Mouse (Mus musculus) intestine, embryonic 15.5 days (tissue): ENCODE measurements around the gene Lsm3. TPM values are rescaled to one million over a fixed set of nuclear protein-coding genes. Genes with fewer than 3 reads are reported as not detected.

Experiments used
- ATAC-seq: fragments of 200-750 bp; cut with Nextera tagmentation; 2 replicates; pipeline ENCODE4 v1.8.0; 2017; ENCODE audit warnings: moderate TSS enrichment, moderate library complexity
- H3K27ac ChIP-seq: fragments of 300-500 bp; sonication (generic); 2 replicates; pipeline ENCODE4 v1.5.1; 2015; ENCODE audit warnings: mild to moderate bottlenecking, inconsistent platforms
- H3K27me3 ChIP-seq: fragments of 300-500 bp; sonication (generic); replicated peaks from 2 replicates; pipeline ENCODE4 v1.6.1; 2015; ENCODE audit warnings: inconsistent platforms
- H3K36me3 ChIP-seq: fragments of 300-500 bp; sonication (generic); 2 replicates; pipeline ENCODE4 v1.6.1; 2015; ENCODE audit warnings: inconsistent platforms
- H3K4me1 ChIP-seq: fragments of 300-500 bp; sonication (generic); replicated peaks from 2 replicates; pipeline ENCODE4 v1.6.1; 2015; ENCODE audit warnings: inconsistent platforms
- H3K4me2 ChIP-seq: fragments of 300-500 bp; sonication (generic); replicated peaks from 2 replicates; pipeline ENCODE4 v1.6.1; 2015; ENCODE audit warnings: mild to moderate bottlenecking, inconsistent platforms
- H3K4me3 ChIP-seq: fragments of 300-500 bp; sonication (generic); replicated peaks from 2 replicates; pipeline ENCODE4 v1.5.1; 2015; ENCODE audit warnings: inconsistent platforms
- H3K9ac ChIP-seq: fragments of 300-500 bp; sonication (generic); 2 replicates; pipeline ENCODE4 v1.6.1; 2015; ENCODE audit warnings: inconsistent platforms
- H3K9me3 ChIP-seq: fragments of 300-500 bp; sonication (generic); 2 replicates; pipeline ENCODE4 v1.6.1; 2016; ENCODE audit warnings: inconsistent platforms
- WGBS: fragments of 180-500 bp; shearing (Covaris S2); methylation state at CpG from one replicate; pipeline ENCODE4 v1.1.7; 2015; 5-methylcytosine and 5-hydroxymethylcytosine counted together
- polyA plus RNA-seq: library from polyadenylated mRNA; unstranded; fragments of >200 nt; fragmentation: Nextera tagmentation; extraction: Ambion mirVana; gene quantifications from 2 replicates; pipeline ENCODE4 v1.2.1, GENCODE M21; 2015

The Lsm3 gene
- polyA plus RNA-seq, 1 experiment from 2014 or later = 270 TPM

DNA sequence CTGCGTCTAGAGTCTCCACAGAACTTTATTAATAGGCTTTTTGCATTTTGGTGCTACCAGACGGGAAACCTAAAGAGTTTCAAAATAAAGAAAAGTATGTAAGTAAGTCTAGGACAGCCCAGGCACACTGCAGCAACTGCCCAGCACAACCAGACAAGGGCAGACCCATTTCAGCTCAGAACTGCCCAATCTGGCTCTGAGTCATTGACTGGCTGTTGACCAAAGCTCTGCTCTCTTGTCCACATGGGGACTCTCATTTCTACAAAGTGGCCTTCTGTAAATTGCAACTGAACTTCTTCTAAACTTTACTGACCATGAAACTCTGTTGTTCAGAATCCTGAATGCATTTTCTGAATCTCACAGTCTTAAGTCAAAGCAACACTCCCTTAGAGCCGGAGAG is 19.5 kb downstream of the Lsm3 start:
- WGBS = 83% methylated on average over 3 of the region's 3 CpGs

DNA sequence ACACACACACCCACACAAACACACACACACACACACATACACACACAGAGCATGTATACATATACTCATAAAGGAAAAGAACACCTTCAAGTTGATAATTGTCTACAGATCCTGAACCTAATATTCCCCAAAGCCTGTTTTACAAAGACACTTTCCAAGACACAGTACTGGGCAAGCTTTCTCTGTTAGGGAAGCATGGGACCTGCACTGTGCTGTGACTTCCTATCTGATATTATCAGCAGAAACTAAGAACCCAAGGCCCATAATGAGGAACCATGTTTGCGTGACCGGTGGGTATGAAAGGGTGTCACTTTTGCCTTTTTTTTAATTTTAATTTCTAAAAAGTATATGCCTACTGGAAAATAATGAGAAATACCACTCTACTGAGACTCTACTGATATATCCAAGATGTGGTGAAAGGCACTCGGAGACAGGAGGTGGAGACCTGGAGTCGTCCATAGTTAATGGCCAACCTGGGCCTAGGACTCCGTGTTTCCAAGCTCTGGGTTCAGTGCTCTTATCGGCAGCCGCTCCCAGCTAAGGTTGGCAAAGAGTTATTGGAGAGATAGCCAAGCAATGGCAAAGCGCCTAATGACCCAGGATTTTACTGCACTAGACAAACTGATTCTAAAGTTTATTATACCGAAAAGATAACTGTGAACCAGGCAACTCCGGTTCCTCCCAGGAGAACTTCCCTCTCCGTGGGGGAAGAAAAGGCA is 20.5 kb downstream of the Lsm3 start:
- H3K27ac ChIP-seq = peak overlapping the region; percentile 51
- no peaks in the 10 kb centered on the region for H3K36me3 ChIP-seq
- peaks cover 24% of the 10 kb centered on the region for H3K4me1 ChIP-seq
- H3K4me2 ChIP-seq = no peak overlapping the region
- no peaks in the 10 kb centered on the region for H3K9me3 ChIP-seq
- H3K27me3 ChIP-seq = no peaks in the 10 kb centered on the region
- no peak overlapping the region for H3K9ac ChIP-seq
- ATAC-seq = peak; percentile 87
- WGBS = 62% methylated on average over 11 of the region's 11 CpGs
- H3K4me3 ChIP-seq = no peak overlapping the region

More for the DNA sequence above, 19.5 kb downstream of the Lsm3 start:
- Histone ChIP-seq H3K27ac (peak overlapping the region; percentile 3; the same call in 1 of the 2 replicates), H3K4me3 (no peak overlapping the region), H3K27me3 (no peaks in the 10 kb centered on the region), H3K9me3 (no peaks in the 10 kb centered on the region), H3K9ac (no peak overlapping the region), H3K36me3 (no peaks in the 10 kb centered on the region), H3K4me2 (no peak overlapping the region), H3K4me1 (peaks cover 26% of the 10 kb centered on the region)
- no peak for ATAC-seq

DNA sequence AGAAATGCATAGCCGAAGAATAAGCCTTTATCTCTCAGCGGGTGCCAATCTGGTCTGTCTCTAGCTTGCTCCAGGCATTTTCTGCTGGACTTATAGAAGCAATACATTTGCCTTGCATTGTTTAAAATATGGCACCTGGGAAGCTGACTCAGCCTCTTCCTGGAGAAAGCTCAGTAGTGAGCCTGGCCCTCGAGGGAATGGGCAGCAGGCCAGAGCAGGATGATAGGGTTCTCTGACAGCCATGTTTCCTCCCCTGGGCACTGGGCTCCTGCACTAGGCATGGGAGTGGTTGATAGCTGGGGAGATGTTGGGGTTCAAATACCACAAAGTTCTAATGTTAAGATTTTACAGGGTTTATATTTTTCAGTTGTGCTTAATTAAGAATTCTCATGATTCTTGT is 25.5 kb downstream of the Lsm3 start:
- WGBS = 40% methylated on average over 3 of the region's 3 CpGs

DNA sequence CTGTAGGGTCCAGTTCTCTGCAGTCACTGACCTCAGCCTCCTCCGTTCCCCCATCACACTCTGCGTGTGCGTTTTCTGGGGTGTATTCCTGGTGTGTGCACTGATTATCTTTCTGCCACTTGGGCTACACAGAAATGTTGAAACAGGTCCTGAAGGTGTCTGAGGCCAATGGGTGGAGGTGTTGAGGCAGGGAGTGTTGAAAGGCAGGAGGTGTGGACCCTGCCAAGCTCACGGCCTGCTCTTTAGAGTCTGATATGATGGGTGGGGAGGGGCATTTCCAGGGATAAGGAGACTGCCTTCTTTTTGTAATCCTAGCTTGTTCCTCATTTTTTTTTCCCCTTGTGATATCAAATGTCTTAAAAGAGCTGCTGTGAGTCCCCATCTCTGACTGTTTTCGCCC is 27.3 kb downstream of the Lsm3 start:
- ATAC-seq = no peak
- H3K4me3 ChIP-seq = no peak overlapping the region
- H3K9ac ChIP-seq = no peak overlapping the region
- no peaks in the 10 kb centered on the region for H3K27me3 ChIP-seq
- no peaks in the 10 kb centered on the region for H3K36me3 ChIP-seq
- H3K4me2 ChIP-seq = no peak overlapping the region
- H3K4me1 ChIP-seq = no peaks in the 10 kb centered on the region
- no peak overlapping the region for H3K27ac ChIP-seq
- no peaks in the 10 kb centered on the region for H3K9me3 ChIP-seq
- 80% methylated on average over 5 of the region's 5 CpGs for WGBS

More for the DNA sequence above, 25.5 kb downstream of the Lsm3 start:
- Histone ChIP-seq H3K9me3 (no peaks in the 10 kb centered on the region), H3K36me3 (no peaks in the 10 kb centered on the region), H3K4me1 (no peaks in the 10 kb centered on the region), H3K9ac (no peak overlapping the region), H3K27ac (no peak overlapping the region), H3K4me3 (no peak overlapping the region), H3K4me2 (no peak overlapping the region), H3K27me3 (no peaks in the 10 kb centered on the region)
- ATAC-seq = no peak

DNA sequence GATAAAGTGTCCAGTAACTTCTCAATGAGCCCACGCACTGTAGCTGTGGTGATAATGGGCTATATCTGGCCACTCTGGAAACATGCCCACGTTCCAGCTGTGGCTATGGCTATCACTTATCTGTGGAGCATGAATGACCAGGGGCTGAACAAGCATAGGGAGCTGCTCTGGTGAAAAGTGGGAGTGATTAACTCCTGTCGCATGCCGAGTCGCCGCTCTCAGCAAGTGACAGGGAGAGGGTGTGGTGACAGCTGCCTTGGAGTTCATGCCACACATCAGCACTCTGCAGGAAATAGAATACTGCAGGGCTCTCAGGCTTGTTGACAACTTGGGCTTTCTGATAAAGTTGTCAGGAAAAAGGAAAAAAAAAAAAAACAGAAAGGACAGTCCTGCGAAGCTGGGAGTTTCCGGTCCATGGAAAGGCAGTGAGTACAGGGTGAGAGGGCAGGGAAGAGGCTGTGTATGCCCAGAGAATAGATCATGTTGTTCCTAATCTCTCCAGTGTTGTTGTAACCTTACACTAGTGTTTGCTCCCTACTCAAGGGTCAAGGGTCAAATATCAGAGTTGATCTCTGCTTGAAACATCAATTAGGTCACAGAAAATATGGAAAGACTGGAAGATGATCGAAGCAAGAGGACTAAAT is 30.6 kb downstream of the Lsm3 start:
- peak; percentile 80 for ATAC-seq
- Histone ChIP-seq H3K27me3 (no peaks in the 10 kb centered on the region), H3K9me3 (no peaks in the 10 kb centered on the region), H3K36me3 (no peaks in the 10 kb centered on the region), H3K4me3 (no peak overlapping the region), H3K4me2 (no peak overlapping the region), H3K9ac (no peak overlapping the region), H3K4me1 (no peaks in the 10 kb centered on the region), H3K27ac (no peak overlapping the region)
- WGBS = 48% methylated on average over 9 of the region's 9 CpGs

DNA sequence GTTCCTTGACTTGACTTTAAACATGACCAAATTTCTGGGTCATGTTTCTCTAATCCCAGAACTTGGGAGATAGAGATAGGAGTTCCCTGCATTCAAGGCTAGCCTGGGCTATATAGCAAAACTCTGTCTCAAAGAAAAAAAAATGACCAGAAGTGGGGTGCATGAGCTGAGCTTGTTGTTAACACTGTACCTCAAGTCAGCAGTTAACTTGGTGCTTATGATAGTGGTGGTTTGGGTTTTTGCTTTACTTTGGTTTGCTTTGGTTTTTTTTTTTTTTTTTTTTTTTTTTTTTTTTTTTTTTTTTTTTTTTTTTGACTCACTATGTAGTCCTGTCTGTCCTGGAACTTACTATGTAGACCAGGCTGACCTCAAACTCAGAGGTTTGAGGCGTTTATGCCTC is 31.6 kb downstream of the Lsm3 start:
- Histone ChIP-seq H3K4me3 (no peak overlapping the region), H3K36me3 (no peaks in the 10 kb centered on the region), H3K27ac (no peak overlapping the region), H3K9me3 (no peaks in the 10 kb centered on the region), H3K4me2 (no peak overlapping the region), H3K9ac (no peak overlapping the region), H3K27me3 (no peaks in the 10 kb centered on the region), H3K4me1 (no peaks in the 10 kb centered on the region)
- 54% methylated on average over 1 of the region's 1 CpGs for WGBS
- no peak for ATAC-seq

DNA sequence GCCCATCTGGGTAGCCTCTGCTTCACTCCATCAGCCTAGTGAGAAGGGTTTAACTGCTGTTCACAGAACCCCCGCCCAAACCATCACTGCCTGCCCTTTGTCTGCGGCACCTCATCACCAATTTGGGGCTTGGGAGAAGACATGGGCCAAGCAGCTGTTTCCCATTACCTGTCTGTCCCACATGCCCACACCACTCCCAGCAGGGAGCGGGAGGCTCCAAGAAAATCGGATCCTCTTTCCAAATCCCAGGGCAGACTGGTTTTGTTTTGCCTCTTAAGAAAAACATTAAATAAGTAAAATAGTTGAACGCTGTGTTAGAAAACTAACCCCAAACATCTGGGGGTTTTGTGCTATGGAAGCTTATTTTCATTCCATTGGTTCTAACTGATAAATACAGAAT is 33.9 kb downstream of the Lsm3 start:
- Histone ChIP-seq H3K4me1 (no peaks in the 10 kb centered on the region), H3K9me3 (no peaks in the 10 kb centered on the region), H3K27ac (no peak overlapping the region), H3K9ac (no peak overlapping the region), H3K36me3 (no peaks in the 10 kb centered on the region), H3K4me3 (no peak overlapping the region), H3K4me2 (no peak overlapping the region), H3K27me3 (no peaks in the 10 kb centered on the region)
- no peak for ATAC-seq
- WGBS = 65% methylated on average over 5 of the region's 5 CpGs

DNA sequence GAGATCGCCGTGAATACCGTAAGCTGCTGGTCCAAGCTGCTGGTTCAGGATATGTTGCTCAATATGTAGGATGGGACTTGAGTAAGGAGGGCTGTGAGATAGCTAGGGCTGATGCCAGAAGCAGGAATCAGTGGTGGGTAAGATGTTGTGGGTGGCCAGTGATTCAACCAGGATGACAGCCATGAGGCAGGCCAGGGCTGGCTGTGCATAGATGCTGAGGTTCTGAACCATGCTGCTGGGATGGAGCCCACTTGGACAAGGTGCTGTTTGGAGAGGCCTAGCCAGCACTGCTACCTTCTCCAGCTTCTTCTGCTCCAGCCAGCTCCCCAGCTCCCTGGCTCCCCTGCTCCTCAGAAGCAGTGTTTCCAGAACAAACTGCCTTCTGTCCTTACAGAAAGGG is 35.9 kb downstream of the Lsm3 start:
- 95% methylated on average over 3 of the region's 3 CpGs for WGBS
- ATAC-seq = no peak
- no peak overlapping the region for H3K27ac ChIP-seq

DNA sequence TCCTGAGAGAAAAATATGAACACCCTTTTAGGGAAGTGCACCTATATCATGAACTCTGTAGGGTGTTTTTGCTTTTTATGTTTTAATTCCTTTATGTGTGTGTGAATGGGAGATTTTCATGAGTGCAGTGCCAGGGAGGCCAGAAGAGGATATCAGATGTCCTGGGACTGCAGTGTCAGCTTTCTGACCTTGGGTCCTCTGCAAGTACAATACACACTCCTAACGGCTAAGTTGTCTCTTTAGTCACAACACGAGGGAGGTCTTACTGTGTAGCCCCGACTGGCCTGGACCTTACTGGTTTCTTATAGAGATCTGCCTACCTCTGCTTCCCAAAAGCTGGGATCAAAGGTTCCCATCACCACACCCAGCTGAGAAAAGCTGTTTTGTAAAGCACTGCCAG is 37.0 kb downstream of the Lsm3 start:
- Histone ChIP-seq H3K9me3 (no peaks in the 10 kb centered on the region), H3K36me3 (no peaks in the 10 kb centered on the region), H3K9ac (no peak overlapping the region), H3K27ac (no peak overlapping the region), H3K4me2 (no peak overlapping the region), H3K4me1 (no peaks in the 10 kb centered on the region), H3K4me3 (no peak overlapping the region), H3K27me3 (no peaks in the 10 kb centered on the region)
- ATAC-seq = no peak
- WGBS = 53% methylated on average over 3 of the region's 3 CpGs

More for the DNA sequence above, 35.9 kb downstream of the Lsm3 start:
- no peaks in the 10 kb centered on the region for H3K27me3 ChIP-seq
- H3K4me2 ChIP-seq = no peak overlapping the region
- no peak overlapping the region for H3K9ac ChIP-seq
- H3K9me3 ChIP-seq = no peaks in the 10 kb centered on the region
- no peak overlapping the region for H3K4me3 ChIP-seq
- H3K36me3 ChIP-seq = no peaks in the 10 kb centered on the region
- H3K4me1 ChIP-seq = no peaks in the 10 kb centered on the region

DNA sequence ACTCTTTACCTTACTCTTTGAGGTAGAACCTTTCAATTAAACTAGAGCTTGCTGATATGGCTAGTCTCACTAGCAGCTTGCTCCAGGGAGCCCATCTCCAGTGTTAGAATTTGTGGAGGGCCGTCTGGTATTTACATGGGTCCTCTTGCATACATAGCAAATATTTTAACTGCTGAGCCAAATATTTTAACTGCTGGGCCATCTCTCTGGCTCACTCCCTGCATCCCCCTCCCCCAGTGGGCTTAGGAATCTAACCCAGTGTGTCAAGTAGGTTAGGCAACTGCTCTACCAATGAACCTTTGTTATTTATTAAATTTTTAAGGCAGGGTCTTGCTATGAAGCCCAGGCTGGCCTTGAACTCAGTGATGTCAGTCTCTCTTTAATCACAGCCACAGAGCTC is 42.8 kb downstream of the Lsm3 start:
- H3K9ac ChIP-seq = no peak overlapping the region
- no peak overlapping the region for H3K4me2 ChIP-seq
- H3K4me1 ChIP-seq = no peaks in the 10 kb centered on the region
- H3K36me3 ChIP-seq = no peaks in the 10 kb centered on the region
- no peaks in the 10 kb centered on the region for H3K9me3 ChIP-seq
- H3K27me3 ChIP-seq = no peaks in the 10 kb centered on the region
- no peak overlapping the region for H3K27ac ChIP-seq
- H3K4me3 ChIP-seq = no peak overlapping the region
- no peak for ATAC-seq
- WGBS = 11% methylated on average over 1 of the region's 1 CpGs

DNA sequence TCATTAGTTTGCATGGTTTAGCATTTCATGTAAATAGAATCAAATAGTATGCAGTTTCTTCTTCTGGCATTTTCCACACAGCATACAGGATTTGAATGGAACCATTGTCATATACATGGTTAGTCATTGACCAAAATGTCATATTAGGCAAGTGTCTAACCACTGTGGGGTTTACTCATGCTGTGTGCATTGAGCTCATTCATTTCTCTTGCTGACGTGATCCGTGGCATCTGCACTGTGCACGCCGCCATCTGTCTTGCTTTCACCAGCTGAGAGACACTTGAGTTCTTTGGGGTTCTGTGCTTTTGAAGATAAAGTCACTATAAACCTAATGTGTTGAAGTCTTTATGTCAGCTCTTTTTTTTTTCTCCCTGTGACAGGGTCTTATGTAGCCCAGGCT is 43.6 kb downstream of the Lsm3 start:
- no peak overlapping the region for H3K4me2 ChIP-seq
- no peaks in the 10 kb centered on the region for H3K36me3 ChIP-seq
- no peak overlapping the region for H3K27ac ChIP-seq
- WGBS = 70% methylated on average over 4 of the region's 4 CpGs
- no peaks in the 10 kb centered on the region for H3K27me3 ChIP-seq
- H3K9ac ChIP-seq = no peak overlapping the region
- no peaks in the 10 kb centered on the region for H3K4me1 ChIP-seq
- H3K4me3 ChIP-seq = no peak overlapping the region
- no peaks in the 10 kb centered on the region for H3K9me3 ChIP-seq
- ATAC-seq = no peak

DNA sequence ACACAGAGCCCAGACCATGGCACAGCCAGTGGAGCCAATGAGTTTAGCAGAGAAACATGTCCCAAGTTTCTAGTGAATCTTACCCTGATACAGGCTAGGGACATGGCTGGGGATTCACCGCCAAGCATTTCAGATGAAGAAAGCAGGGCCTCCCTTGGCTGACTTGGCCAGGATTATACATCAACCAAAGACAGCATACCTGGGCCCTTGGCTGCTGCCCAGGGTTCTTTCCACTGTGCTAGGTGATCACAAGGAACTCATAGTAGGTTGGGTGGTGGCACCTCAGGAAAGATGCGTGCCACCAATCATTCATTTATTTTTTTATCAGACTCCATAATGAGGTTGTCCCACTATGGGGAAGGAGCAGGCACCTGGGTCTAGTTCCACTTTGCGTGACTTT is 44.5 kb downstream of the Lsm3 start:
- no peak overlapping the region for H3K9ac ChIP-seq
- H3K4me3 ChIP-seq = no peak overlapping the region
- no peak overlapping the region for H3K27ac ChIP-seq
- no peaks in the 10 kb centered on the region for H3K36me3 ChIP-seq
- 94% methylated on average over 3 of the region's 3 CpGs for WGBS
- no peaks in the 10 kb centered on the region for H3K27me3 ChIP-seq
- H3K4me1 ChIP-seq = no peaks in the 10 kb centered on the region
- no peak for ATAC-seq
- H3K4me2 ChIP-seq = no peak overlapping the region
- no peaks in the 10 kb centered on the region for H3K9me3 ChIP-seq

DNA sequence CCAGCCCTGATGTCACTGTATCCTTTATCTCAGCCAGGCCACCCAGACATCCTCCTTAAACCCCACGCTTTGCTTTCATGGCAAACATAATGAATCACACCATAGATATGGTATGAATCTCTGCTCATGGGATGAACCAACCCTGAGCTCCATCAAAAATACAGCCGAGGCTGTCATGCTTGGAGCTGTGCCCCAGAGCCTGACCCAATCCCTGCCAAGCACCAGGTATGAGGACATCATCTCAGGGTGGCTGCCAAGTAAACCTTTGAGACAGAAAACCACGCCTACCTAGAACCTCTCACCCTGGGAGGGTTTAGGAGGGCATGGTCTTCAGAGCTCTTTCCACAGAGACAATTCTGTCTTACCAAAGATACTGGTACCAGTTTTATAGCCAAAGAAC is 47.3 kb downstream of the Lsm3 start:
- Histone ChIP-seq H3K9ac (no peak overlapping the region), H3K36me3 (no peaks in the 10 kb centered on the region), H3K4me3 (no peak overlapping the region), H3K27me3 (no peaks in the 10 kb centered on the region), H3K27ac (no peak overlapping the region), H3K9me3 (no peaks in the 10 kb centered on the region), H3K4me1 (peaks cover 6% of the 10 kb centered on the region), H3K4me2 (no peak overlapping the region)
- 70% methylated on average over 3 of the region's 3 CpGs for WGBS
- ATAC-seq = no peak
